Mouse (Mus musculus) erythroid progenitor cell, adult 5-6 weeks (primary cell): ENCODE data around the gene Nr2e3. TPM values are rescaled to one million over a fixed set of nuclear protein-coding genes. Genes with fewer than 3 reads are reported as not detected.
"Not testable (repeated sequence)": the region's sequence is repeated elsewhere in the genome, so short reads cannot be mapped to it uniquely, and the experiment has no call there.

ENCODE experiments used
- ATAC-seq: replicated peaks from 2 replicates; pipeline ENCODE4 v1.8.0; 2016; ENCODE audit warnings: moderate number of reproducible peaks, mild to moderate bottlenecking, moderate TSS enrichment, inconsistent platforms; ENCODE audit not compliant: poor library complexity, low FRiP score, severe bottlenecking
- total RNA-seq, 2 experiments: library from RNA; stranded (forward) in 1 of 2; stranded (reverse) in 1 of 2; fragments of 150-400 nt in 1 of 2; fragments of 186-747, 209-891 nt in 1 of 2; gene quantifications; 2 replicates each; pipeline versions ENCODE4 v1.2.3 to v1.2.4; 2015 to 2017; ENCODE audit warnings: low replicate concordance in 2 of 2

The Nr2e3 gene
- total RNA-seq, 2 experiments from 2014 or later: not detected

GRCm38 (mm10) chr9:59951943-59952342 lies 8.5 kb downstream of the Nr2e3 start:
- ATAC-seq: no peak

GRCm38 (mm10) chr9:59951001-59951750 lies 9.3 kb downstream of the Nr2e3 start:
- ATAC-seq: no peak

- no peak for ATAC-seq
These were observed 10.5 kb downstream of the Nr2e3 start for GRCm38 (mm10) chr9:59949981-59950380.

GRCm38 (mm10) chr9:59949511-59949910 lies 10.9 kb downstream of the Nr2e3 start:
- no peak for ATAC-seq

- no peak for ATAC-seq
These were observed 11.7 kb downstream of the Nr2e3 start for GRCm38 (mm10) chr9:59948691-59949250.

- no peak for ATAC-seq
These were observed 12.2 kb downstream of the Nr2e3 start for GRCm38 (mm10) chr9:59948226-59948625.

GRCm38 (mm10) chr9:59947271-59947670 lies 13.2 kb downstream of the Nr2e3 start:
- ATAC-seq: no peak

GRCm38 (mm10) chr9:59945241-59945640 lies 15.2 kb downstream of the Nr2e3 start:
- ATAC-seq: no peak

- ATAC-seq: no peak
These were observed 16.6 kb downstream of the Nr2e3 start for GRCm38 (mm10) chr9:59943826-59944225.

- no peak for ATAC-seq
These were observed 17.9 kb downstream of the Nr2e3 start for GRCm38 (mm10) chr9:59942501-59943085.

- no peak for ATAC-seq
These were observed 18.5 kb downstream of the Nr2e3 start for GRCm38 (mm10) chr9:59941885-59942350.

- ATAC-seq: no peak
These were observed 19.3 kb downstream of the Nr2e3 start for GRCm38 (mm10) chr9:59940913-59941884.

GRCm38 (mm10) chr9:59939691-59940090 lies 20.8 kb downstream of the Nr2e3 start:
- no peak for ATAC-seq

- no peak for ATAC-seq
These were observed 21.9 kb downstream of the Nr2e3 start for GRCm38 (mm10) chr9:59938529-59938928.

- ATAC-seq: not testable (repeated sequence)
These were observed 24.6 kb downstream of the Nr2e3 start for GRCm38 (mm10) chr9:59935866-59936265.

GRCm38 (mm10) chr9:59930248-59930647 lies 30.2 kb downstream of the Nr2e3 start:
- no peak for ATAC-seq

- no peak for ATAC-seq
These were observed 45.7 kb downstream of the Nr2e3 start for GRCm38 (mm10) chr9:59914761-59915160.

GRCm38 (mm10) chr9:59903382-59903781 lies 57.1 kb downstream of the Nr2e3 start:
- ATAC-seq: 0 out of 2 replicates have a peak, but pooled peaks have one; percentile 34
